Mouse (Mus musculus) gastrocnemius, postnatal 36 days (tissue): ENCODE data around the gene Grem1. TPM values are rescaled to one million over a fixed set of nuclear protein-coding genes. Genes with fewer than 3 reads are reported as not detected.

Experiments used
- DNase-seq, 2 experiments: peaks; one replicate each; pipeline ENCODE4 v3.0.0; 2022
- intact Hi-C: fragments of 180-260 bp; cut with DNase I; formaldehyde crosslinking; loops from one replicate; pipeline ENCODE4 v1.15.1; 2025
- long read RNA-seq, 2 experiments: library from polyadenylated mRNA; stranded (forward); transcript quantifications; one replicate each; pipeline ENCODE4 v2.0.0; 2021
- total RNA-seq, 2 experiments: library from RNA; stranded (reverse); gene quantifications; 2 replicates each; pipeline ENCODE4 v1.2.3; 2021

Grem1 gene
- total RNA-seq, result not detected
- long read RNA-seq, experiment 1, result 0 reads
- long read RNA-seq, experiment 2, result 0 reads

GRCm38 (mm10) chr2:113758311-113759161 lies at the start of gene Grem1:
Grem1 (minus strand) TSS chr2:113758646.
- DNase-seq, result no peak
- intact Hi-C loops, result no loop called here

DNA sequence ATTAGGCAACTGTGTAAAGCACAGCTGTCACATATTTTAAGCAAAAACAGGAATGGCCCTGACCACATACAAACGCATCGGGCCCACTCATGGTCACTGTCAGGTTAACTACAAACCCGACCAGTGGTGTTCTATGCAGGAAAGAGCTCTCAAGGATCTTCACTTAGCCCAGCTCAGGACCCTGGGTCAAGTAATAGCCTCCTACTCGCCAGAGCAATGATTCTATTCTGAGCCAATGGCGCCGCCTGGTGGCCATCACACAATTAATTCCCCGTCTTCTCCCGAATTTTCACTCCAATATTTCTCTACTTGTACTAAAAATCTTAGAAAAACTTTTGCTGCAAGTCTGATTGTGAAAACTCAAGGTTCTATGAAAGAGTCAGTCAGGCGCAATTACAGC lies 49.2 kb upstream of the Grem1 start:
- peak; percentile 30 to 48 for DNase-seq
- intact Hi-C loops, result loop anchor here (5.0 kb wide), 1 partner anchor 310 kb away; no protein-coding TSS in a partner anchor

GRCm38 (mm10) chr2:113806851-113807577 lies 48.6 kb upstream of the Grem1 start:
- intact Hi-C loops, result loop anchor here (5.0 kb wide), 1 partner anchor 310 kb away; no protein-coding TSS in a partner anchor
- no peak for DNase-seq

GRCm38 (mm10) chr2:113805765-113806164 lies 47.3 kb upstream of the Grem1 start:
- no peak for DNase-seq
- intact Hi-C loops, result loop anchor here (5.0 kb wide), 1 partner anchor 308 kb away; no protein-coding TSS in a partner anchor

DNA sequence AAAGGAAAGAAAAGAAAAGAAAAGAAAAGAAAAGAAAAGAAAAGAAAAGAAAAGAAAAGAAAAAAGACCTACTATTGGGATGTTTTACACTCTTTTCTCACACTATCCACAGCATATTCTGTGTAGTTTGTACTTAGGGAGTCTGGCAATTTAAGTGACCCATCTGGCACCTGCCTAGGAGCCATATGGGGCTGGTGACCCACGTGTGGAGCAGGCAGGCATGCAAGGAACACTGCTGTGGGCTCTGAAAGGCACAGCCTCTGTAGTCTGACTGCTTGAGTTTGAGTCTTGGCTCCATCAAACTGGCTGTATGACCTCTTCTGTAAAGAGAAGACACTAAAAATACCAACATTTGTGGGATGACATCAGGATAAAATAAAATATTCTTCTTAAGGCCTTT lies 45.3 kb upstream of the Grem1 start:
- intact Hi-C loops, result no loop called here
- DNase-seq, result no peak

DNA sequence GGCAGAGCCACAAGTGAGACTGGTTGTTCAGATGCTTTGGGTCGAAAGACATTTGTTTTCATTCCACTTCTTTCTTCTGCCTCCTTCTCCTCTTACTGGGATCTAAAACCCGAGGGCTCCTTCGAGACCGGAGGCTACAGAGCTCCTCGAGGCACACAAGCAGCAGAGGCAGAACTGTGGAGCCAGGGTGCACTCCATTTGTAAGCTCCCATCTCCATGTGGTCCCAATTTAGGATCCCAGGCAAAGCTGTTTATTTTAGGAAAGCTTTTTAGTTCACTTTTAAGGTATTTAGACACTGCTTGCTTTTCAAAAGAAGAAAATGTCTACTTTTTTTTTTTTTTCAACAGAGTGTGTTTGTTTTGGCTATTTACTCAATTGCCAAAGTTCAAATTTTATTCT lies 42.4 kb upstream of the Grem1 start:
- intact Hi-C loops, result no loop called here
- DNase-seq, result no peak

DNA sequence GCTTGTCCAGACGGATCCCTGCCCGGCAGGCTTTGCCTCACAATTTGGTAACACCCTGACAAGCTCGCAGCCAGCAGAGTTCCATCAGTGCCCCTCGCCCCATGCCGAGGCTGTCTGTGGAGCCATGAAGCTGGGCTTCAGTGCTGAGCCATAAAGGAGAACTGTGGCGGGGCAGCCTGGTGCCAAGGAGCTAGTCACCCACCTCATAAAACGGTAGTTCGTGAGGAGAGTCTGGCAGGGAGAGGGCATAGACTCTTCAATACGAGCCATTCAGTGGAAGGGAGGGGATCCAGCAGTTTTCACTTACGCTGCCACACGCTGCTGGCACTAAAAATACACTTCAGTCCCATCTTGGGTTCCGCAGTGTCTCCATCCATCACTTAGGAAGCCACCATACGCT lies 40.2 kb upstream of the Grem1 start:
- intact Hi-C loops, result no loop called here

DNA sequence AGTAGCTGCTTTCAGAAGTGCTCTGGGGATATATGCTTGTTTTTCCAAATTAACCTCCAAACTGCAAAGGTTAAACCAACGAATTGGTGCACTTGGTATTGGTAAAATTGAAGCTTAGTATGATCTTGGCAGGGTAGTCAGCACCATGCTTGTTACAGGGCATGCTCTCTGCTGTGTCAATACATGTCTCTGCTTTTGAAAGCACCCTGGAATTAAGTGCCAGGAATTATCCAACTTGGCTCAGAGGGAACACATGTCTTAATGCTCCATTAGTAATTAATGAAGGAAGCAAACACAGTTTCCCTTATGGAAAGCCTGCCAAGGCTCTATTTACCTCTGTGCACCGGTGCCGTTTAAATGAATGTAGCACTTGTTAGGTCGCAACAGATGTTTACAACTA lies 36.7 kb upstream of the Grem1 start:
- DNase-seq, result no peak
- intact Hi-C loops, result no loop called here

More for the DNA sequence above, 40.2 kb upstream of the Grem1 start:
- no peak for DNase-seq

- no peak for DNase-seq
- intact Hi-C loops, result no loop called here
These were observed 35.1 kb upstream of the Grem1 start for GRCm38 (mm10) chr2:113793521-113793920.

DNA sequence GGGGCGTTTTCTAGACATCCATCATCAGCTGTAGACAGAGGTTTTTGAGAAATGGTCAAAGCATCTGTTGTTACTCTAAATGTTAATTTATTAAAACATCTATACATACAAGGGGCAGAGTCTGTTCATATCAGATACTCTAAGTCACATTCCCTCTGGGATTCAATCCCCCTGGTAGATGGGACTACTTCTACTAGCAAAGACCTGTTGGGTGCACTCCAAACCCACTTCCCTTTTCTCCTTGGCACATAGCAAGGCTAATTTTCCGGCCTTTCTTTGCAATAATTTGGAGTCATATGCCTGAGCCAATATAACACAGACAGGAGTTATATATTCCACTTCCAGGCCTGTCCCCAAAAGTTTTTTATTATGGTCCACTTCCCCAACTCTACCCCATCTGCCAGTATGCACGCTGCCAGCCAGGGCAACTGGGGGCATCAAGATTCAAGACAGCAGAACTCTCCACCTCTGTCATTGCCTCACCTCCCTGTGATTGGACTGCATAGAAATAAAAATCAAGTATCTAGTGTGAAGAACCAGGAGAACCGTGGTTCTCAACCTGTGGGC lies 30.5 kb upstream of the Grem1 start:
- no peak for DNase-seq
- intact Hi-C loops, result no loop called here

DNA sequence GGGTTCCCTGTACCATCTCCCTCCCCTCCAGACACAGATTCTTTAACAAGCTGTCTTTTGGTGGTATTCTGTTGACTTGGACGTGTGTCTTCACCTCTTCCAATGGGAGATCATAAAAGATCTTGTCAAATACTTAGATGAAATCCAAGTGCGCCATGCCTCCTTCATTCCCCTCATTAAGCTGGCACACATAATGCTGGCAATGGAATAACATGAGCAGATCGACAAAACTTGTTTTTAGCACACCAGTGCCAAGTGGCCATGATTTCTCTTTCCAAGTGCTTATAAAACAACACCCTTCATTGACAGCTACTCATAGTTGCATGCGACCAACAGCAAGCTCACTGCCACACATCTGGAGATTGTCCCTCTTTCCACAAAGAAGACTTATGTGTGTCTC lies 29.4 kb upstream of the Grem1 start:
- intact Hi-C loops, result no loop called here

DNA sequence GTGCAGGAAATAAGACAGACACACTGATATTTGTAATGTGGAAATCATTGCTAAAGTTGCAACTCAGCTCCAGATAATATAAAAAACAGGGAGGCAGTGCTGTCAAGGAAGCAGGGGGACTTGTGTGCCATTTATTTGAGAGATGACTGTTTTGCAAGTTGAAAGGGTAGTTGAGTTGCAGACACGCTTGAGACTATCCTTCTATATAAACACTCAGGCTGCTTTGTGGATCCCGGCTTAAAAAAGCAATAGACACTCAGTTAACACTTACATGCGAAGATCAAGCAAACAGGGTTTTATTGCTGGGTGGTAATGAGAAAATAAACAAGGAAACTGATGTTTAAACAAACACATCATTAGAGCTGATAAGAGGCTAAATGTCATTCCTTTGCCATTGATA lies 26.4 kb upstream of the Grem1 start:
- intact Hi-C loops, result no loop called here
- no peak for DNase-seq

More for the DNA sequence above, 29.4 kb upstream of the Grem1 start:
- DNase-seq, result no peak

- intact Hi-C loops, result no loop called here
- no peak for DNase-seq
These were observed 23.1 kb upstream of the Grem1 start for GRCm38 (mm10) chr2:113781521-113781920.

DNA sequence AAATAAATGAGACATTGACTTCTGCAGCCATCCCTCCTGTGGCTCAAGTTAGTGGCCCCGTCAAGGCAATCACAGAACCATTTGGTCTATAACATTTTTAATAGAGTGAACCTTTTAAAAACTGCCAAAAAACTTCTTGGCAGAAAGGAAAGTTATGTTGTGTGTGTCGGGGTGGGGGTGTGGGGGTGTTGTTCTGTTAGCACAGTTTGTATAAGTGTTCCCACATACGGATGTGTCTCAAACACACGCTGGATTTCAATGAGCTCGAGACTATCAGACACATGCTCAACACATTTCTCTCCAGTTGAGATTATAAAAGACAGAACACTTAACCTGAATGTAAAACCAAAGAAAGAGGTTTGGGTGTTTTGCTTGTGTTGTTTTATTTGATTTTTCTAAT lies 22.7 kb upstream of the Grem1 start:
- no peak for DNase-seq
- intact Hi-C loops, result no loop called here

- intact Hi-C loops, result no loop called here
- DNase-seq, result no peak
These were observed 20.9 kb upstream of the Grem1 start for GRCm38 (mm10) chr2:113779336-113779735.

DNA sequence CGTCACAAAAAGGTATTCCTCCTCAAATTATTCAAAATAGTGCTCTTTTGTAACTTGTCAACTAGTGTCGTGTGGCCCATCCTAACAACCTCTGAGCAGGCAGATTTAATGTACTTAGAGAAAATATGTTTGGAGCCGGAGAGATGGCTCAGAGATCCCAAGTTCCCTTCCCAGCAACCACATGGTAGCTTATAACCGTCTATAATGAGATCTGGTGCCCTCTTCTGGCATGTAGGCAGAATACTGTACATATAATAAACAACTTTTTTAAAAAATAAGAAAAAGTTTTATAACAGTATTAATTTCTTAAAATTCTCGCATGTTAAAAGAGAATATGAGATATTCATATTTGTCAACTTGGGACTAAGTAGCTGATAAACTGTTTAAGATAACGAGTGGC lies 19.6 kb upstream of the Grem1 start:
- intact Hi-C loops, result no loop called here
- DNase-seq, result no peak

DNA sequence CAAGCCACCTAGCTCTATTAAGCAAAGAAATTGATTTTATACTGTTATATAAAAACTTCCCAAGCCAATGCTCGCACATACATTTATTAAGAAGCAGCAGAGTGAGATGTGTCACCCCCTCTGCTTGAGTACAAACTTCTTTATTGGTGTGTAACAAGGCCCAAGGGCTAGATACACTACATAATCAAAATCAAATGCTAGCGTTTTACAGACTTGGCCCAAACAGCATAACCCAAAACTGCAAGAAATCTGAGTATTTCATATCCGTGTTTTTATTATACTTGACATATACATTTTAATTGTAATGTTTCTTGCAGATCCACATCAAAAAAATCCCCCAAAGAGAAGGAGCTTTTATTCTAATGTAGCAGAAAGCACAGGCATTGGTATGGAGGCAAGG lies 17.9 kb upstream of the Grem1 start:
- no peak for DNase-seq
- intact Hi-C loops, result no loop called here

GRCm38 (mm10) chr2:113774150-113774805 lies 15.8 kb upstream of the Grem1 start:
- no peak for DNase-seq
- intact Hi-C loops, result no loop called here

DNA sequence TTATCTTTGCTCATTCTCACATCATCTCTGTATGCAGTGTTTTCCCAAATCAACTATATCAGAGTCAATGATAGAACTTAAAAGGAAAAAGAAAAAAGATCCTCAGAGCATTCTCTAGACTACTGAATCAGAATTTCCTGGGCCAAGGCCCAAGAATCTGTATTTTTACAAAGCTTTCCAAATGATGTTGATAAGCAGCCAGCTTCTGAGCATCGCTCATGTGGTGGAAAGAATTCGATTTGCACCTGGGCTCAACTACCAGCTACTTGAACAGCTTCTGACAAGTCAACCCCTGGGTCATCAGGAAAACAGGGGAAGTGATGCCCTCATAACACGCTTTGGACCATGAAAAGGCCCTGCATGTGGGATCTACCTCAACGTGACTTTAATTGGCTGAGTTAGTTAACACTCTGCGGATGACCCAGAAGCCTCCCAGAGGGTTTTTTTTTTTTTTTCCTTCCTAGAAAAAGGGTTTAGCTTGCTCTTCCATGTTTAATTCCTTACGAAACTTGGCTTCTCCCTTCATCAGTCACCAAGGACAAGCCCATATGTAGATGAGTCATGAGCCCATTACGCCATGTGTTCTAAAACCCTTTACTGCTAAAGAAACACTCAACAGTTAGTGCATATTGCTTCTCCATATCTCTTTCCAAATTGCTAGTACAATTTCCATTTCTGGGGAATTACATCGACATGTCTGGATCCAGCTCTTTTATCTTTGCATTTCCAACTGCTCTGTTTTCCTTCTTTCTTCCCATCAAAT lies 10.3 kb upstream of the Grem1 start:
- intact Hi-C loops, result no loop called here

GRCm38 (mm10) chr2:113765885-113766284 lies 7.4 kb upstream of the Grem1 start:
- intact Hi-C loops, result loop anchor here (2.0 kb wide), 1 partner anchor 47 kb away; no protein-coding TSS in a partner anchor
- DNase-seq, result no peak

More for the DNA sequence above, 10.3 kb upstream of the Grem1 start:
- DNase-seq, result no peak
